Mouse (Mus musculus) forebrain, embryonic 11.5 days (tissue): ENCODE measurements around the gene Cyb5b. TPM values are rescaled to one million over a fixed set of nuclear protein-coding genes. Genes with fewer than 3 reads are reported as not detected.
"Not testable (repeated sequence)": the region's sequence is repeated elsewhere in the genome, so short reads cannot be mapped to it uniquely, and the experiment has no call there.

Experiments used
- ATAC-seq: fragments of 200-750 bp; cut with Nextera tagmentation; replicated peaks from 2 replicates; pipeline ENCODE4 v1.8.0; 2017; ENCODE audit warnings: moderate TSS enrichment; ENCODE audit not compliant: low FRiP score
- DNase-seq: peaks from one replicate; pipeline ENCODE4 v3.0.0-alpha.2; 2017; ENCODE audit warnings: low spot score
- H3K27ac ChIP-seq: fragments of 300-500 bp; sonication (generic); 2 replicates; pipeline ENCODE4 v1.5.1; 2014; ENCODE audit warnings: low read depth, low read length
- H3K27me3 ChIP-seq: fragments of 300-500 bp; sonication (generic); 2 replicates; pipeline ENCODE4 v1.6.1; 2014; ENCODE audit warnings: mild to moderate bottlenecking, low read length, mixed read lengths; ENCODE audit not compliant: control insufficient read depth, insufficient read depth
- H3K36me3 ChIP-seq: fragments of 300-500 bp; sonication (generic); 2 replicates; pipeline ENCODE4 v1.6.1; 2014; ENCODE audit warnings: mild to moderate bottlenecking, low read length, moderate library complexity, mixed read lengths; ENCODE audit not compliant: control insufficient read depth, insufficient read depth
- H3K4me1 ChIP-seq: fragments of 300-500 bp; sonication (generic); replicated peaks from 2 replicates; pipeline ENCODE4 v1.6.1; 2014; ENCODE audit warnings: low read length, mixed read lengths; ENCODE audit not compliant: control insufficient read depth, insufficient read depth
- H3K4me2 ChIP-seq: fragments of 300-500 bp; sonication (generic); 2 replicates; pipeline ENCODE4 v1.6.1; 2014; ENCODE audit warnings: low read depth, mild to moderate bottlenecking, low read length, moderate library complexity, mixed read lengths; ENCODE audit not compliant: severe bottlenecking
- H3K4me3 ChIP-seq: fragments of 300-500 bp; sonication (generic); 2 replicates; pipeline ENCODE4 v1.5.1; 2014; ENCODE audit warnings: low read depth, low read length
- H3K9ac ChIP-seq: fragments of 300-500 bp; sonication (generic); 2 replicates; pipeline ENCODE4 v1.6.1; 2014; ENCODE audit warnings: low read length
- H3K9me3 ChIP-seq: fragments of 300-500 bp; sonication (generic); 2 replicates; pipeline ENCODE4 v1.6.1; 2016; ENCODE audit warnings: low read length, mixed read lengths; ENCODE audit not compliant: control insufficient read depth
- whole genome bisulfite sequencing: fragments of 180-500 bp; shearing (Covaris S2); extraction: QIAGEN DNeasy Blood & Tissue Kit; methylation state at CpG from one replicate; pipeline ENCODE4 v1.1.7; 2014; 5-methylcytosine and 5-hydroxymethylcytosine counted together
- polyA plus RNA-seq: library from polyadenylated mRNA; unstranded; fragments of >200 nt; fragmentation: Nextera tagmentation; extraction: Ambion mirVana; gene quantifications from 2 replicates; pipeline ENCODE4 v1.2.1, GENCODE M21; 2014

Cyb5b gene
- polyA plus RNA-seq = 168 and 173 TPM in 2 replicates

DNA sequence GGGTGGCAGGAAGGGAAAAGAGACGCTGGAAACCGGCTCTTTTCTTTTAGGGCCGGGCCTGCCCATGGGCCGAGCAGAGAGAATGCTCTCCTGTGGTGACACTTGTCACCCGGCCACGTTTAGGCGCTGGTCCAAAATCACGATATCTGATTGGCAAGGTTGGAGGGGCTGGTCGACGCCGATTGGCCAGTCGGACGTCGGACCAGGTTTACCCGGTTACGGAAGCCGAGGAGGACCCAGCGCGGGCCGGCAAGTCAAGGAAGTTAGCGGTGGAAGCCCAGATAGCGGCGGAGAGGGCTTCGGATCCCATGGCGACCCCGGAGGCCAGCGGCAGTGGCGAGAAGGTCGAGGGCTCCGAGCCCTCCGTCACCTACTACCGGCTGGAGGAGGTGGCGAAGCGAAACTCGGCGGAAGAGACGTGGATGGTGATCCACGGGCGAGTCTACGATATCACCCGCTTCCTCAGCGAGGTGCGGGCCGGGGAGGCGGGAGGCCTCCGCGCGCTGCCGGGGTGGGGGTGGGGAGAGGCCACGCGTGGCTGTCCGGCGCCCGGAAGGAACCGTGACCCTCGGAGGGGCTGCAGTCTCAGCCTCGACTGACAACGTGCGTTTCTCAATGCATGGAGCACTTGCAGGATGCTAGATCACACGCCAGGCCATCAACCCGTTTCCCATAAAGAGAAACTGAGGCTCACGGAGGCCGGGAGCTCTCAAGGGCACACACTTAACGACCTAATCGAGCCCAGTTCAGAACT lies at the start of gene Cyb5b:
Gene Cyb5b, plus strand, starts transcription at position 237 of the 754 bp plus-strand sequence.
- Histone ChIP-seq H3K4me1 (0 out of 2 replicates have a peak, but pooled peaks cover 2% of the 10 kb centered on the region), H3K27ac (peak within 1 kb of the TSS; percentile 81), H3K27me3 (no peaks in the 10 kb centered on the region), H3K36me3 (peaks cover 8% of the 10 kb centered on the region; the same call in 1 of the 2 replicates), H3K4me2 (peak within 1 kb of the TSS; percentile 47), H3K9me3 (no peaks in the 10 kb centered on the region), H3K9ac (peak within 1 kb of the TSS; percentile 79), H3K4me3 (peak within 1 kb of the TSS; percentile 68)
- 2% methylated on average over 65 of the region's 65 CpGs for WGBS
- DNase-seq (peak; percentile 95), ATAC-seq (peak; percentile 97)

DNA sequence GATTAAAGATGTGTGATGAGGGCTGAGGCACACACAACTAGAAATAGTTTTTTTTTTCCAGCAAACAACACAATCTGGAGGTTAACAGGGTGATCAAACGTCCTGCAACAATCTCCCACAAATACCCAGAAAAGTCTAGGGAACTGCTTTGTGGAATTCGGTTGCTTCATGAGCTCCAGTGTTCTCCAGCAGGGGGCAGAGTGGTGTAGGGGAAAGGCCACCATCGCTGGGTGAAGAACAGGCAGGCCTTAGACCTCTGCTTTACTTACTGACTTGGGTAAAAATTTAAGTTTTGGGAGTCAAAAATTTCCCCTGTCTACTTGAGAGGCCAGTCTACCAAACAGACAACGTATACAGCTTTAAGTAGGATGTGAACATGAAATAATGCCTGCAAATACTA lies 45.9 kb upstream of the Cyb5b start:
- no peaks in the 10 kb centered on the region for H3K36me3 ChIP-seq
- no peak overlapping the region for H3K27ac ChIP-seq
- WGBS = 10% methylated on average over 4 of the region's 4 CpGs
- H3K4me1 ChIP-seq = no peaks in the 10 kb centered on the region
- no peak overlapping the region for H3K4me3 ChIP-seq
- H3K9me3 ChIP-seq = no peaks in the 10 kb centered on the region
- peak; percentile 87 for DNase-seq
- no peaks in the 10 kb centered on the region for H3K27me3 ChIP-seq
- no peak overlapping the region for H3K9ac ChIP-seq
- H3K4me2 ChIP-seq = no peak overlapping the region
- no peak for ATAC-seq

DNA sequence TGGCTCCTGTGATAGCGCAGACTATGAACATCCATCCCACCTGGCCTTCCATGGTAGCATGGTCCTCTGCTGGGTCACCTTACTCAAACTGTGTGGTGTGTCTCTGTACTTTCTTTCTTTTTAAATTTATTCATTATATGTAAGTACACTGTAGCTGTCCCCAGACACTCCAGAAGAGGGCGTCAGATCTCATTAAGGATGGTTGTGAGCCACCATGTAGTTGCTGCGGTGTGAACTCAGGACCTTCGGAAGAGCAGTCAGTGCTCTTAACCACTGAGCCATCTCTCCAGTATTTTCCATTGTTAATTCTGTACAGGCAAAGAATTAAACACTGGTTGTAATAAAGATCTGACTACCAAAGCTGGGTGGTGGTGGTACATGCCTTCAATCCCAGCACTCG lies 42.4 kb upstream of the Cyb5b start:
- not testable (repeated sequence) for H3K9me3 ChIP-seq, H3K4me2 ChIP-seq, H3K36me3 ChIP-seq, H3K27ac ChIP-seq, H3K4me3 ChIP-seq, H3K4me1 ChIP-seq, DNase-seq, ATAC-seq, H3K27me3 ChIP-seq, H3K9ac ChIP-seq
- WGBS = 92% methylated on average over 5 of the region's 5 CpGs

DNA sequence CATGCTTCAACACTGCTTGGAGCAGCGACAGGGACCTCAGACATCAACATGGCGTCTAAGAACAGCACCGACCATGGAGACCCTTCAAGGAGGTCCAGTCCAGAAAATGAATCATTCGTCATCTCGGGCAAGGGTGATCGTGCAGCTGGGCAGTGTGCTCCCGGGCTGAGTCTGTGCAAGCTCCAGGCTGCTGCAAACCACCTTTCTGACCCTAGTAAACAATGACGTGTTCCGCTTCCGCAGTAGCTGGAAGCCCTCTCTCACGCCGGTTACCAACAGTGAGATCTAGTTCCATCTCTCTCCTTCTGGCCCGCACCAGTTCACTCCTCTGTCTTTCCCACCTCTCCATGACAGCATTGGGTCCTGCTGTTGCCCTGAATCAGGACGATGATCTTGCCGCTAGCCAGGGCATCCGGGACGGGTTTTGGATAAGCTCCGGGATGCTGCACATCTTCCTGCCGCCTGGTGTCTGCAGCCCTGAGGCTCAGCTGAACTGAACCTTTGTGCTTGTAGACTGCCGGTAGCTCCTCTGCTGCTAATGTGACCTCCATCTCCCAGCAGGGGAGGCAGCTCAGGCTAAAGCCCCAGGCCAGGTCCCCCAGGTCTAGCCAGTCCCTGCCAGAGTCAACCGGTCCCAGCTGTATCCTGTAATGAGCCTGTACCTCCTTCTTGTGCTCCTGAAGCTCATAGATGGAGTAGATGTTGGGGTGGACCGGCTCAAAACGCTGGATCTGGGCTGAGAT lies 41.3 kb upstream of the Cyb5b start:
- WGBS = 68% methylated on average over 23 of the region's 23 CpGs
- no peak for DNase-seq
- ATAC-seq = no peak
- H3K4me2 ChIP-seq = no peak overlapping the region
- no peaks in the 10 kb centered on the region for H3K36me3 ChIP-seq
- no peaks in the 10 kb centered on the region for H3K9me3 ChIP-seq
- H3K27ac ChIP-seq = no peak overlapping the region
- H3K27me3 ChIP-seq = no peaks in the 10 kb centered on the region
- H3K4me3 ChIP-seq = no peak overlapping the region
- no peaks in the 10 kb centered on the region; the same call in 1 of the 2 replicates for H3K4me1 ChIP-seq
- no peak overlapping the region for H3K9ac ChIP-seq

DNA sequence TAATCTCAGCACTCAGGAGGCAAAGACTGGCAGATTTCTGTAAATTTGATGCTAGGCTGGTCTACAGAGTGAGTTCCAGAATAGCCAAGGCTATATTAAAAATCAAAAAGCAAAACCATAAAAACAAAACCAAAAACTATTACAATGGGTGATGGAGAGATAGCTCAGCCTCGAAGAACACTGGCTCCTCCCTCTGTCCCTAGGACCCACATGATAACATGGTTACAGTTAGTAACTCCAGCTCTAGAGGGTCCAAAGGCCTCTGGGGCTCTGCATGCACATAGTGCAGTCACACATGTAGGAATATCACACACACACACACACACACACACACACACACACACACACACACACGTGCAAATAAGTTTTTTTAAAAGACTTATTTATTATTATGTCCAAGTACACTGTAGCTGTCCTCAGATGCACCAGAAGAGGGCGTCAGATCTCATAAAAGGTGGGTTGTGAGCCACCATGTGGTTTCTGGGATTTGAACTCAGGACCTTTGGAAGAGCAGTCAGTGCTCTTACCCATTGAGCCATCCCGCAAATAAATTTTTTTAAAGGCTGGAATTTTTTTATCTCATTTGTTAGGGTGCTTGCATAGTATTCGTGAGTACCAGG lies 40.5 kb upstream of the Cyb5b start:
- Histone ChIP-seq H3K36me3 (no peaks in the 10 kb centered on the region), H3K9ac (no peak overlapping the region), H3K27ac (no peak overlapping the region), H3K4me2 (no peak overlapping the region), H3K27me3 (no peaks in the 10 kb centered on the region), H3K9me3 (no peaks in the 10 kb centered on the region), H3K4me3 (no peak overlapping the region), H3K4me1 (no peaks in the 10 kb centered on the region; the same call in 1 of the 2 replicates)
- no peak for DNase-seq
- 91% methylated on average over 5 of the region's 5 CpGs for WGBS
- ATAC-seq = no peak

DNA sequence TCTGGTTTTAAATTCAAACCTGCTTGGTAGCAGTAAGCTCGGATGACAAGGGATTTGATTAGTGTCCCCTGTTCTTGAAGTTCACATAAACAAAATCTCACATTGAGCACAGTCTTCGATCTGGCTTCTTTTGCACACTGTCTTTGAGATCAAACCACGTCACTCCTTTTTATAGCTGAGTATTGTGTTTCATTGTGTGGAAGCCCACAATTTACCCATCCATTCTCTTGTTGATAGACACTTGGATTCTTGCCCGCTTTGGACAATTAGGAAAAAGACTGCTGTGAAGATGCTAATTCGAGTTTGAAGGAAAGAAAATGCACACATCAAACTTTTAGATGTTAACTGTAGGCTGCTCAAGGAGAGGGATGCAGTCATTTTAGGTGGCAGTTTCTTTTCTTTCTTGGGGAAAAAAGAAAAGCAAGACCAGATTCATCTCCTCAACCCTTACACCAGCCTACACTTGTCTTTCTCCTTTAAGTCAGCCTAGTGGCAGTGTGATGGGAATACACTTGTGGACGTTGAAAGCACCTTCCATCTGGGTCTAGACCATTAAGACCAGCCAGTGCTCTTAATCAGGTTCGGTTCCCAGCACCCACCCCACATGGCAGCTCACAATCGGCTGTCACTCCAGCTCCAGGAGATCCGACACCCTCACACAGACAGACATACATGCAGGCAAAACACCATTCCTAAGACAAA lies 39.7 kb upstream of the Cyb5b start:
- ATAC-seq (no peak), DNase-seq (no peak)
- no peaks in the 10 kb centered on the region for H3K9me3 ChIP-seq
- no peaks in the 10 kb centered on the region for H3K36me3 ChIP-seq
- H3K9ac ChIP-seq = no peak overlapping the region
- H3K27ac ChIP-seq = no peak overlapping the region
- no peak overlapping the region for H3K4me3 ChIP-seq
- H3K4me2 ChIP-seq = no peak overlapping the region
- 82% methylated on average over 9 of the region's 9 CpGs for WGBS
- H3K27me3 ChIP-seq = no peaks in the 10 kb centered on the region
- no peaks in the 10 kb centered on the region; the same call in 1 of the 2 replicates for H3K4me1 ChIP-seq

DNA sequence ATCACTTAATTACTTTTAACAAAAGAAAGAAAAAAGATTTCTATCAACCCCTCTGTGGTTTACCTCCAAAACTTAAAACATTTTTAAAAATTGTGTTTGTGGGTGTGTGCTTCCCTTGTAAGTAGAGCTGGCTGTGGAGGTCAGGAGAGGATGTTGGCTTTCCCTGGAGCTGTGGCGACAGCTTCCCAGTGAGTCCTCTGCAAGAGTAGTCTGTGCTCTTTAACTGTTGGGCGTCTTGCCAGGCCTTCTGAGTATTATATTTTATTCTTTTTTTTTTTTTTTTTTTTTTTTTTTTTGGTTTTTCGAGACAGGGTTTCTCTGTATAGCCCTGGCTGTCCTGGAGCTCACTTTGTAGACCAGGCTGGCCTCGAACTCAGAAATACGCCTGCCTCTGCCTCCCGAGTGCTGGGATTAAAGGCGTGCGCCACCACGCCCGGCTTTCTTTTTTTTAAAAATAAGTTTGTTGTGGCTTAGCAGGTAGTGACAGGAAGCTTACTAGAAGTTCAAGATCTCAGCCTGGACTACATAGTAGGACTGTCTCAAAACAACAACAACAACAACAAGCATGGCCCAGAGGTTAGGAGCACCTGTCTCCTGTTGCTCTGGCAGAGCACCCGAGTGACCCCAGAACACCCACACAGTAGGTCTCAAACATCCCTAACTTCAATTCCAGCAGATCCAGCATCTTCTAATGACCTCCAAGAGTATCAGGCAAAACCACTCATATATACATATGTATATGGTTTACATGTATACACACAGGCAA lies 38.9 kb upstream of the Cyb5b start:
- DNase-seq (no peak), ATAC-seq (no peak)
- H3K36me3 ChIP-seq = no peaks in the 10 kb centered on the region
- H3K9ac ChIP-seq = no peak overlapping the region
- H3K4me1 ChIP-seq = no peaks in the 10 kb centered on the region; the same call in 1 of the 2 replicates
- H3K4me2 ChIP-seq = no peak overlapping the region
- no peak overlapping the region for H3K4me3 ChIP-seq
- 94% methylated on average over 9 of the region's 11 CpGs for WGBS
- no peaks in the 10 kb centered on the region for H3K27me3 ChIP-seq
- no peak overlapping the region for H3K27ac ChIP-seq
- no peaks in the 10 kb centered on the region for H3K9me3 ChIP-seq
